Mouse (Mus musculus): ENCODE measurements around the gene Crtac1.

Crtac1 gene

GRCm38 (mm10) chr19:42425208-42425607 lies 6.4 kb downstream of the Crtac1 start:
- DNase-seq (ENCODE audit: extremely low spot score): peak; percentile 66

GRCm38 (mm10) chr19:42415042-42415441 lies 16.5 kb downstream of the Crtac1 start:
- no peak for DNase-seq (ENCODE audit: extremely low spot score)

- DNase-seq (ENCODE audit: extremely low spot score): no peak
These were observed 21.7 kb downstream of the Crtac1 start for GRCm38 (mm10) chr19:42409856-42410255.

- DNase-seq (ENCODE audit: extremely low spot score): peak; percentile 47
These were observed 22.4 kb downstream of the Crtac1 start for GRCm38 (mm10) chr19:42409226-42409625.

GRCm38 (mm10) chr19:42404364-42404763 lies 27.2 kb downstream of the Crtac1 start:
- no peak for DNase-seq (ENCODE audit: extremely low spot score)

GRCm38 (mm10) chr19:42399974-42400373 lies 31.6 kb downstream of the Crtac1 start:
- no peak for DNase-seq (ENCODE audit: extremely low spot score)

- DNase-seq (ENCODE audit: extremely low spot score): peak; percentile 55
These were observed 34.3 kb downstream of the Crtac1 start for GRCm38 (mm10) chr19:42397281-42397680.

- no peak for DNase-seq (ENCODE audit: extremely low spot score)
These were observed 36.6 kb downstream of the Crtac1 start for GRCm38 (mm10) chr19:42394848-42395534.

- no peak for DNase-seq (ENCODE audit: extremely low spot score)
These were observed 37.7 kb downstream of the Crtac1 start for GRCm38 (mm10) chr19:42393920-42394319.

- DNase-seq (ENCODE audit: extremely low spot score): no peak
These were observed 39.5 kb downstream of the Crtac1 start for GRCm38 (mm10) chr19:42392094-42392493.

- DNase-seq (ENCODE audit: extremely low spot score): no peak
These were observed 42.0 kb downstream of the Crtac1 start for GRCm38 (mm10) chr19:42389574-42389973.

- no peak for DNase-seq (ENCODE audit: extremely low spot score)
These were observed 46.5 kb downstream of the Crtac1 start for GRCm38 (mm10) chr19:42384981-42385598.

- peak; percentile 58 for DNase-seq (ENCODE audit: extremely low spot score)
These were observed 50.6 kb downstream of the Crtac1 start for GRCm38 (mm10) chr19:42380981-42381373.

- DNase-seq (ENCODE audit: extremely low spot score): peak; percentile 42
These were observed 51.1 kb downstream of the Crtac1 start for GRCm38 (mm10) chr19:42380321-42380980.

- no peak for DNase-seq (ENCODE audit: extremely low spot score)
These were observed 51.8 kb downstream of the Crtac1 start for GRCm38 (mm10) chr19:42379798-42380197.

- DNase-seq (ENCODE audit: extremely low spot score): no peak
These were observed 54.4 kb downstream of the Crtac1 start for GRCm38 (mm10) chr19:42377206-42377605.

GRCm38 (mm10) chr19:42363551-42363950 lies 68.0 kb downstream of the Crtac1 start:
- no peak for DNase-seq (ENCODE audit: extremely low spot score)

- no peak for DNase-seq (ENCODE audit: extremely low spot score)
These were observed 73.2 kb downstream of the Crtac1 start for GRCm38 (mm10) chr19:42358406-42358805.

- DNase-seq (ENCODE audit: extremely low spot score): no peak
These were observed 74.7 kb downstream of the Crtac1 start for GRCm38 (mm10) chr19:42356854-42357253.

- DNase-seq (ENCODE audit: extremely low spot score): no peak
These were observed 76.1 kb downstream of the Crtac1 start for GRCm38 (mm10) chr19:42355476-42355875.

GRCm38 (mm10) chr19:42341183-42341582 lies 90.4 kb downstream of the Crtac1 start:
- DNase-seq (ENCODE audit: extremely low spot score): peak; percentile 29

- DNase-seq (ENCODE audit: extremely low spot score): no peak
These were observed 99.4 kb downstream of the Crtac1 start for GRCm38 (mm10) chr19:42332081-42332736.

Data from embryo, embryonic 9.5 days (tissue).